Mouse (Mus musculus) granulocyte monocyte progenitor cell, adult 5-6 weeks (primary cell): ENCODE data around the gene Ppm1g. TPM values are rescaled to one million over a fixed set of nuclear protein-coding genes. Genes with fewer than 3 reads are reported as not detected.
A peak's percentile ranks its signal among the peaks of the same experiment; 100 is the strongest.

Experiments
- ATAC-seq: replicated peaks from 2 replicates; pipeline ENCODE4 v1.8.0; 2016; ENCODE audit warnings: mild to moderate bottlenecking, moderate TSS enrichment, inconsistent platforms; ENCODE audit not compliant: poor library complexity, severe bottlenecking
- total RNA-seq, 2 experiments: library from RNA; stranded (forward) in 1 of 2; stranded (reverse) in 1 of 2; fragments of 200-712, 200-1000 nt in 1 of 2; fragments of >200 nt in 1 of 2; fragmentation: Nextera tagmentation in 1 of 2; gene quantifications; 2 replicates each; pipeline ENCODE4 v1.2.3; 2014 to 2017

The Ppm1g gene
- total RNA-seq (2014; fragmentation: Nextera tagmentation) (155 and 167 TPM in 2 replicates), total RNA-seq (2017) (175 and 201 TPM in 2 replicates)

DNA sequence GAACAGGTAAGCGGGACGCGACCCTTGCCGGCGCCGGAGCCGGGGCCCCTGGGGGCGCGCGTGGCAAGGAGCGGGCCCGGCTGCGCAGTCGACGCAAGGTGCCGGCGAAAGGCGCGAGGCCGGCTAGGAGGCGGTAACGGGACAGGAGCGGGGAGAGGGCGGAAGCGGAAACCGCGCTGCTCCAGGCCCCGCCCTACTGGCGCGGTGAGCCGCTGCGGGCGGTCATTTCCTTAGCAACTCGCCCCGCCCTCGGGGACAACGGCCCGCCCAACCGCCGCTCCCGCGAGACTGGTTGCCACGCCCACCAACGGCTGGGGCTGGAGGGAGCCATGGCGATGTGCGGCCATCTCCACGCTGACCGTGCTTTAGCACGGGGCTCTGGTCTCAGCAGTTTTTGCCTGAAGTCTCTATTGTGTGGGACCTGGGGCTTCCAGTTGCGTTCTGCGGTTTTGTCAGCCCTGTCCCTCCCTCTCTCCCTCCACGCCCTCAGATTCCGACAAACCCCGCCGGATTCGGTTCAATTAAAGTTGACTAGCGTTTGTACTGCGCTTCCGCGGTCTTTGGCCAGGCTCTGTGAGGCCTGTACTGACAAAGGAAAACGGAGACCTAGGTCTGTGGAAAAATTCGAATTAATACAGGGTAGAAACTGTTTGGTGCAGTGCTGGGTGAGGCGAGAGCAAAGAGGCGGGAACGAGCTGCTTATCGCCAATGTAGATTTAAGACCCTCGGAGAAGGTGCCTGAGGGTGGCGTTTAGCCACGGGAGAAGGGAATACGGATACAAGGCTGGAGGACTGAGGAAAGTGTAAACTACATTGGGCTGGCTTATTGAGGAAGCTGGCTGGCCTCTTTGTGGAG is at the start of gene Ppm1g:
Gene Ppm1g (minus strand): TSS at position 240 of the 856 bp plus-strand sequence.
- ATAC-seq = peak; percentile 93

DNA sequence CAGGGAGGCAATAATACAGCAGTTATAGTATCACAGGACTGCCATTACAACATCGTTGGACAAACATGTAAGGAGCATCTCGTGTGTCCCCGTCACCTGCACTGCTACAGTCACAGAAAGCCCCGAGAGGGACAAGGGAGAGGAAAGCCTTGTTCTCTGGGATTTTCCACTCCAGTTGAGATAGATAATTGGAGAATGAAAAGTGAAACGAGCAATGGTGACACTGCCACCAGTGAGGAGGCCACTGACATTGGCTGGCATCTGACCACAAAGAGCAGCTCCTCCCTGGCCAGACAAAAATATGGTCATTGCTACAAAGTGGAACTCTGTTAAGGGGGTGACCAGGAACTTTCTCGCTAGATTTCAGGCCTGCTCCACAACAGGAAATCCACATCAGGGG is 47.2 kb upstream of the Ppm1g start:
- ATAC-seq = peak; percentile 27; the same call in 1 of the 2 replicates

DNA sequence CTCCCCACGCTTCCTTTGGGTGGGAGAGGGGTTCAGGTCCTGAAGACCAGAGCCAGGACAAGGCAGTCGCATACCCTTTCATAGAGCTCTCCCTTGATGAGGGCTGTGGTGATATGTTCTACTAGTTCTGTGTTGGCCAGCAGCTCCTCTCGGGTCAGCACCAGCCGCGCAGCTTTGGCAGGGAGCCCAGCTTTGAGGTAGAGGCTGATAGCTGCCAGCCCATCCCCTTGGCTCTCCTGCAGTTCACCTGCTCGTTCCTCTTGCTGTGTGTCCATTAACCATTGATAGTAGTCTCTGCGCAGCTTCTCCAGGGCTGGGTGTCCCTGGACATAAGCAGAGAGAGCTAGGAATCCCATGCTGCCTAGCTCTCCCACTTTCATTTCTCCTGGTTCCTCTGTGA is 45.6 kb upstream of the Ppm1g start:
- no peak for ATAC-seq

DNA sequence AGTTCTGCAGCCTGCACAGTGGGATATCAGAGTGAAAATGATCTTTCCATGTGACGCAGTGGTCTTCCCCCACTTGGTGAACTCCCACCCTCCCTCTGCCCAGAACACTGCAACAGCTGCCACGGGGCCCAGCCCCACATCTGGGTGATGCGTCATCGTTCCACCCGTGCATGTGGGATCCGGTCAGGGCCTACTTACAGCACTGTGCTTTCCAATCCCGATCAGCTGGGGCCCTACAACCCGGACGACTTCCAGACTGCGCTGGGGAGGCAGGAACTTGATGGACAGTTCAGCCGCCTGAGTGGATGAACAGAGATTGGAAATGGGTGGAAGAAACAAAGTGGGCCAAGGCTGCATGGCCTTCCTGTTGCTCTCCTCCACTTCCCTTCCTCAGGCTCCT is 37.1 kb upstream of the Ppm1g start:
- ATAC-seq = no peak

DNA sequence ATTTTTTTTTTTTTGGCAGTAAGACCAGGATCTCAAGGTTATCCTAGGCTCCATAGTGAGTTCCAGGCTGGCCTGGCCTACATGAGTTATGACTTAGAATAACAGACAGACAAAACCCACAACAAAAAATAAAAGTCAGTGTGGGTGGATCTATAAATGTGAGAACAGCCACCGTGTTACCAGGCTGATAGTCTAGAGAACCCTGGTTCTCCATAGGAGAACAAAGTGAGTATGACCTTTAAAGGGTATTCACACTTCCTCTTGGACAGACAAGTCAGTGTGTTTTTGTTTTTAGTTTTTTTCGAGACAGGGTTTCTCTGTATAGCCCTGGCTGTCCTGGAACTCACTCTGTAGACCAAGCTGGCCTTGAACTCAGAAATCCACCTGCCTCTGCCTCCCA is 35.5 kb upstream of the Ppm1g start:
- ATAC-seq = no peak

DNA sequence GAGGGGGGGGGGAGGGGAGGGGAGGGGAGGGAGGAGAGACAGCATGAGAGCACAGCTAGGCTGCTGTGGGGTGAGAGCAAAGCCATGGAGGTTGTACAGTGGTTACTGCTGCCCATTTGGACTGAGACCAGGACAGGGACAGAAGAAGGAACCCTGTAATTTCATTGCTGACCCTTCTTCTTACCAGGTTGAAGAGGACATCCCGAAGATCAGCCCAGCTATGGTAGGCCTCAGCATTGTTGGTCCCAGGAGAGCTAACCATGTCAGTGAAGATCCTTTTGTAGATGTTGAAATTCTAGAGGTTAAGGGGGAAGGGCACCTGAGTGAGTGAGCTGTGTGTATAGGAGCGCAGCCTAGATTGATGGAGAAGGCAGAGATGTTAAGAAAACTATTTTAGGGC is 34.9 kb upstream of the Ppm1g start:
- no peak for ATAC-seq

DNA sequence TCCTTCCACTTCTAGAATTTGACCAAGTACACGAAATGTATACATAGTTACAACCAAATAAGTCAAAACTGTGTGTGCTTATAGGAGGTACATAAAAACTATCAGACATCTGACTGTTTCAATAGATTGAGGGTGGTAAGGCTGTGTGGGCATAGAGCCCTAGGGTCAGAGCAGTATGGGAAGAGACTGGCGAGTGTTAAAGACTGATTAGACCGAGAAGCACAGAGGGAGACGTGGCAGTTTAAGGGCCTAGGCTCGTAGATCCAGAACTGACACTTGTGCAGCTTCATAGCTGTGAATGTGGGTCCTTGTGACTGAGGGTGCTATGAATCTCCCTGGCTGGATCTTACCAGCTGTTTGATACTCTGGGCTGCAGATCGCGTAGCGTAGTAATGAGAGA is 34.4 kb upstream of the Ppm1g start:
- no peak for ATAC-seq

DNA sequence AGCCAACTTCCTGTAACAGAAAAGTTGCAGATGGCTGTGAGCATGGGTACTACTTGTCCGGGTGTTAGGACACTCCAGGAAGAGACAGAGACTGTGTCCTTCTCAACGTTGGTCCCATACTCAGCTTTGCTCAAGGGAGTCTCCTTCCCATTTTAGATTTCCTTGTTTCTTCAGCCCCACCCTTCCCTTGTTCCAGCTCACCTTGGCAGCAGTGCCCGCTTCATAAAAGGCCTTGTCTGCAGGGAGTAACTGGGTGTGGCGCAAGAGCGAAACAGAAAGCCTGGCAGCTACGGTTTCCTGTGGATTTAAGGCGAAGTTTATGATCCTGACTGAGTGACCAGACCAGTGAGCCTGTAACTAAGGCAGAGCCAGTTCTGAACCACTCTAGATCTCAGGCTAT is 34.0 kb upstream of the Ppm1g start:
- peak; percentile 60 for ATAC-seq

DNA sequence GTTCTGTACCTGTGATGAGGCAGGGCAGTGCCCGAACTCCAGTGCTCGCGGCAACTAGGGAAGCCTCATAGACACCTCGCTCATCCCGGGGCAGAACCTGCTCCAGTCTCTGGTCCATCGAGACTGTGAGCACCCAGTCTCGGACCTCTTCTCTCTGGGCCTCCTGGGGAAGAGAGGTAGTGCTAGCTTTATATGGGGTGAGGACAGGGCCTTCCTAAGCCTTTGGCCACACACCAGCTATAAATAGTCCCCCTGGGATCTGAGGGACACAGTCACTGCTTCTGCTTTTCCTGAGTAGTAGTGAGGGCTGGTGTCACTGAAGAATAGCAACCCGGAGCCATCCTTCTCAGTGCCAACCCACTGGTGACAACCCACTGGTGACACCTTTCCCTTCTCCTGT is 33.3 kb upstream of the Ppm1g start:
- ATAC-seq = peak; percentile 39

DNA sequence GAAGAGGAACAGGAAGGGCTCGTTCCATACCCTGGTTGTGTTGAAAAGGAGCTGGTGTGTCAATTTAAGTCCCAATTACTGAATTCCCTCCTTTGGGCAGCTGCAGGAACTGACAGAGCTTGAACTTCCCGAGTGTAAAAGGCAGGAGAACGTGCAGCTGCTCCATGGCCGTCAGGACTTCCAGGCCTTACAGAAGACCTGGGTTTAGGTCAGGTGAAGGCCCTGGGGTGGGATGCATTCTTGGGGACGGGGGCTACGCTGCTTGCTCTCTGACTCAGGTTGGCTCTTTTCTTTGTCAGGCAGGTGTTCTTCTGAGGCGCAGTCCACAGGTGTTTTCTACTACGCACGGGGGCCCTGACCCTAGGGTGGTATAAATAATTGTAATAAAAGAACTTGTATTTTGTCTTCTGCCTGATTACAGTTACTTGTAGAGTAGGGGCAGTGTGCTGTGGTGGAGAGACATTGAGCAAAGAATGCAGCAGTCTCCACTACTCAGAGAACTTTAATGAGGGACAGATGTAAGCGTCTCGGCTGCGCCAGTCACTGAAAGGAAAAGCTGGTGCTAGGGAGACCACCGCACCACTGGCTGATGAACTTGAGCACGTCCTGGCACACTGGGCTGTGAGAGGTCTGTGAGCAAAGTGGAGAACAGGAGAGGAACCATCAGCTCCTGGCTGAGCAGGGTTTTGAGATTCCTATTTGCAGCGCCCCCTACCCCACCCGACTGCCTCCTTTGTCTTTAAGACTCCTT is 32.5 kb upstream of the Ppm1g start:
- no peak for ATAC-seq

DNA sequence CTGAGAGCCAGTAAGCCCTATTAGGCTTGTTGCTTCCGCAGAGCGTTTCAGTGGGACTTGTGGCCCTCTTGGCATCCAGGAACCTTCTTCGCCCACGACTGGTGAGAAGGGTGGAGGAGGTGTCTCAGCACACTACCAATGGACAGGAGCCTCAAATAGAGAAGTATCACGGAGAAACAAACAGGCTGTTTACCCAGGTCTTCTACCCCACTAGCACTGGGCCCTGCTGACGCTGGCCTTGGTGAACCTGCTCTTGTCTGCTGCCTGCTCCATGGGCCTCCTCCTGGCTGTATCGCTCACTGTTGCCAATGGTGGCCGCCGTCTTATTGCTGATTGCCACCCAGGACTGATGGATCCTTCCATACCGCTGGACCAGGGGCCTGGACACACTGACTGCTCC is 31.7 kb upstream of the Ppm1g start:
- no peak for ATAC-seq

DNA sequence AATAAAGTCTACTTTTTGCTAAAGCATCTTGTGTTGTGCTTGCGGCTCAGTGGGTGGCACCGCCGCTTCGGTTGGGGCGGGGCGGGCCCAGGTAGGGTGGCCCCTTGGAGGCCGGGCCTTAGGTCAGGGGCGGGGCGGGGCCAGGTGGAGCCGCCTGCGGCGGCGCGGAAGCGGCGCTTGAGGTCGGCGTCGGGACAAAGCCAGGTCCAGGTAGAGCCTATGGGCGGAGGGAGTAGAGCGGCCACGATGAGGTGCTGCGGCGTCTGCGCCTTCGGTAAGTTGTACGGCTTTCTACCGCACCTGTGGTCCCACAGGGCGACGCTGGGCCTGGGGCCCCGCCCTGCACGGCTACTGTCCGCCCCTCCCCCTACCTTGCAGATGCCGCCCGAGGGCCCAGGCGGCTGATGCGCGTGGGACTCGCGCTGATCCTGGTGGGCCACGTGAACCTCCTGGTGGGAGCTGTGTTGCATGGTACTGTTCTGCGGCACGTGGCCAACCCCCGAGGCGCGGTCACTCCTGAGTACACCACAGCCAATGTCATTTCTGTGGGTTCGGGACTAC is 31.1 kb upstream of the Ppm1g start, which contains the start of gene Krtcap3:
Gene Krtcap3 (plus strand): TSS at position 151 of the 561 bp plus-strand sequence.
- ATAC-seq = 0 out of 2 replicates have a peak, but pooled peaks have one; percentile 6

DNA sequence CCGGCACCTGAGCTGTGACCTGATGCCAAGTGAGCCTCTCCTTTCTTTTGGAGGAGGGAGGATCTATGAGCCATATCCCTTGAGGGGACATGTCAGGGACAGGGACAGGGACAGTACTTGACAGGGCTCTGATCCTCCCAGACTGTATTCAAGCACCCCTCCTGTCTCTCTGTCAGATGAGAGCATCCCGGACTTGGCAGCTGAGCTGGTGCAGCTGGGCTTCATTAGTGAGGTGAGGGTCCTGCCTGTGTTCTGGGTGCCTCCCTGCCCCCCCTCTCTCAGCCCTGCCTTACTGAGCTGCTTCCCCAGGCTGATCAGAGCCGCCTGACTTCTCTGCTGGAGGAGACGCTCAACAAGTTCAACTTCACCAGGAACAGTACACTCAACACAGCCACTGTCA is 30.2 kb upstream of the Ppm1g start:
- no peak for ATAC-seq

DNA sequence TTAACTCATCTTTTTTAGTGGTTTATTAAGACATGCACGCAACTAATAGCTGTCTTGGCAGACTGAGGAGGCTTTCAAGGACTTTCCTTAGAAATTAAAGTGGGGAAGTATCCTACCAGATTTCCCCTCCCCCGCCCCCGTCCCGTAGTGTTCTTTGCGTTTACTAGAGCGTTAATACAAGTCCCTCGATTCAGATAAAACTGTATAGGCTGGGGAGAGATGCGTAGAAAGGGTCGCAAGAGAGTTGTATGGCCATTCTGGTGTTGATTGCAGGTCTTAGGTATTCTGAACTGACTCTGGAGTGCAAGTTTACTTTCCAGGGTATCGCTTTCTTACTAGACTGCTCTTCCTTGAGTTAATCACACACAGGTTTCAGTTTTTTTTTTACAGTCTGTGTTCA is 21.7 kb upstream of the Ppm1g start:
- ATAC-seq = no peak

DNA sequence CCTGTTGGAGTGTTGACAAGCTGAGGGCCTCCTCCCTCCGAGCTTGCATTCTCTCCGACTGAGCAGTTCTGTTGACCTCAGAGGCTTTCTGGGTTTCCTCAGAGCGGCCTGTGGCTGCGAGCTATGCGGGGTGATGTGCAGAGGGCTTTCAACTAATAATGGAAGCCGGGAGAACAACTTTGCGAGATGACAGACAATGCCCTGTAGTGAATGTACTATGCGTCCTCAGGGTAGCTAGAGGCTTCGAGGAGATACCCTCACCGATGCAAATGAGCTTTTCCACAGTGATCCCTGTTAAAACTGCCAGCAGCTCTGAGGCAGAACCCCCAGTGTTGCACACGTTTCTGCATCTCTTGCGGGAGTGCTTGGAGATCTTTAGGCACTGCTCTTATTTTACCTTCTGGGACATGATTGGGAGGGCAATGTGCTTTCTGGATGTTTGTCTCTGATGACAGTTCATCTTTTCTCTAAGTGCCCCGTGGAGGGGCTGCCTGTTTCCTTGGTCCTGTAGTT is 21.1 kb upstream of the Ppm1g start:
- ATAC-seq = peak; percentile 4

DNA sequence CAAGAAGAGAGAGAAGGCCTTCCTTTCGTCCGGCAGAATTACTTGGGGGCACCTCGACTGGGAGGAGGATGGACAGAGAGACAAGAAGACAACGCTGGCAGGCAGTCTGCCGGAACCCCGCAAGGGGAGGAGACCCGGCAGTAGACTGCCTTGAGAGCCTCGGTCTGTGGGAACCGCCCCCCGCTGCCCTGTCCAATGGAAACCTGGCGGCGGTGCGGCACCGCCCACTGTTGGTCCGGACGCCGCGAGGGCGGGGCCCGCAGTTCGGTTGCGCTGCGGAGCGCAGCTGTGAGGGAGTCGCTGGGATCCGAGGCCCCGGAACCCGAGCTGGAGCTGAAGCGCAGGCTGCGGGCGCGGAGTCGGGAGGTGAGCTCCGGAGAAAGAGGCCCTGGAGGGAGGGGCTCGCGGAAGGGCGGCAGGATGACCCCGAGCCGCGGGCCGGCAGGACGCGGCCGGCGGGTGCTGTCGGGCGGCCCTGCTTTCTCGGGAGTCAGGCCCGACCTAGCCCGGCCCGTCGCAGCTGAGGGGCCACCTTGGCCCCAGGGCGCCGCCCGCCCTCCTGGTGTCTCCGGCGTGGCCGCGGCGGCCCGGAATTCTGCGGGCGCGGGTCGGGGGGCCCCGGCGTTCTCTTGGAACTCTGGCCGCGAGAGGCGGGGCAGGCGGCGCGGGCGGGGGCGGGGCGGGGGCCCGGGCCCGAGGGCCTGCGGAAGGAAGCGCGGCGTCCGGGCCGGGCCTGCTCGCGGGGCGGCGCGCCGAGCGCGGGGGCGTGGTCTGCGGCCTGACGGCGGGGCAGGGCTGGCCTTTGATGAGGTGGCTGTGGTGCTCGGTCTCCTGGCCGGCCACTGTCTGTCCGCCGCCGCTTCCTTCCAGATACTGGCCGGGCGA is 20.4 kb upstream of the Ppm1g start, which contains the start of the genes Nrbp1 and Gm9970:
Gene Nrbp1 (plus strand): TSS at position 228 of the 885 bp plus-strand sequence.
Gene Gm9970 (minus strand): TSS at position 596 of the 885 bp plus-strand sequence.
- ATAC-seq = peak; percentile 95

DNA sequence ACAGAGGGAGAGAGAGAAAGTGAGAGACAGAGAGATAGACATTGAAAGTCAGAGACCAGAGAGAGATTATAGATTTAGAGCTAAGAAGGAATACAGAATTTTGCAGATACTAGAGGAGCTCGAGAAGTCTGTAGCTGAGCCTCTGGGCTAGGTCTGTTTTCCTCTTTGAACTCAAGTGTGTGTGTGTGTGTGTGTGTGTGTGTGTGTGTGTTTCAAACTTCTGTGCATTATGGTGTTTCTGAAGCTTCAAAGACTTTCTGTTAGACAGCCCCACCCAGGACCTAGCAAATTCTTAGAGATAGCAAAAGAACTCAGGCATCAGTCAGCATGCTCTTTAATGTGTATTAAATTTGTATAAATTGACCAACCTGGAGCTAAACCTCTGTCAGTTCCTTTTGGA is 6.2 kb upstream of the Ppm1g start:
- ATAC-seq = no peak

DNA sequence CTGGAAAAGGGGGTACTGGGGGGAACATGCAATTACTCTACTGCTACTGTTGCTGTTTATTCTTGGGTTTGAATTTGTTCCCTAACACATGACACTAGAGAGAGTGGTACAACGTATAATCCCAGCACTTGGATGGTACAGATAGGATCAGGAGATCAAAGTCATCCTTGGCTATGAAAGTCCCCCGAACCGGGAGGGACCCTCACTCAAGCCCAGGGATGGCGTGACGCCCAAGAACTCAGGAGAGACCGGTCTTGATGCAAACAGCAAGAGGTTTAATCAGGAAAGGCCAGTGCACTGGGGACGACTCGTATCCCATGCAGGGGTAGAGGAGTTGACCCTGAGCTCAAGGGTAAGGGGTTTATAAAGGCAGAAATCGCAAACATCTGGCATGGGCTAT is 2.2 kb upstream of the Ppm1g start:
- ATAC-seq = no peak

DNA sequence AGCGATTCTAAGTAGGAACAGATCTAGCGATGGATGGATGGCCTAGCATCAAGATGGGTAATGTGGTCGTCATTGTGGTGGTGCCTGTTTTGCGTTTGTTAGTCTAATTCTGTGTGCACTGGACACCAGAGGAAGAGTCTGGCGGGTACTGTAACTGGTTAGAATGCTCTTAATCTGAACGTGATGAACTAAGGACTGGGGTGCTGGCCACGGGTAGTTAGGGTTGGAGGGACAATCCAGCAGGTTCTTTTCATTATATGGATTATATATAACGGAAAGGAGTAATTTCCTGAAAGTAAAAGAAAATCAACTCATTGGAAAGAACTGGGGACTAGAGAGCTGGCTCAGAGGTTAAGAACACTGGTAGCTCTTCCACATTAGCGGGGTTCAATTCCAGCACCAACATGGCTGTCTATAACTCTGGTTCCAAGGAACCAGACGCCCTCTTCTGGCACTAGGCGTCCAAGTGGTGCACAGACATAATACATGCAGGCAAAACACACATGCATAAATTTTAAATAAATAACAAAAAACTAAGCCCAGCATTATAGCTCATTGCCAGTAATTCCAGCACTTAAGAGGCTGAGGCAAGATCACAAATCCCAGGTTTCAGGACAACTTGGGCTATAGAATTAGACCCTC is 938 bp upstream of the Ppm1g start:
- ATAC-seq = 0 out of 2 replicates have a peak, but pooled peaks have one; percentile 13
